Mouse (Mus musculus): ENCODE data around the gene Gm43518. TPM values are rescaled to one million over a fixed set of nuclear protein-coding genes. Genes with fewer than 3 reads are reported as not detected.
A peak's percentile ranks its signal among the peaks of the same experiment; 100 is the strongest.

The Gm43518 gene
- polyA plus RNA-seq, 1 experiment from 2014 or later, result 3.2 TPM

DNA sequence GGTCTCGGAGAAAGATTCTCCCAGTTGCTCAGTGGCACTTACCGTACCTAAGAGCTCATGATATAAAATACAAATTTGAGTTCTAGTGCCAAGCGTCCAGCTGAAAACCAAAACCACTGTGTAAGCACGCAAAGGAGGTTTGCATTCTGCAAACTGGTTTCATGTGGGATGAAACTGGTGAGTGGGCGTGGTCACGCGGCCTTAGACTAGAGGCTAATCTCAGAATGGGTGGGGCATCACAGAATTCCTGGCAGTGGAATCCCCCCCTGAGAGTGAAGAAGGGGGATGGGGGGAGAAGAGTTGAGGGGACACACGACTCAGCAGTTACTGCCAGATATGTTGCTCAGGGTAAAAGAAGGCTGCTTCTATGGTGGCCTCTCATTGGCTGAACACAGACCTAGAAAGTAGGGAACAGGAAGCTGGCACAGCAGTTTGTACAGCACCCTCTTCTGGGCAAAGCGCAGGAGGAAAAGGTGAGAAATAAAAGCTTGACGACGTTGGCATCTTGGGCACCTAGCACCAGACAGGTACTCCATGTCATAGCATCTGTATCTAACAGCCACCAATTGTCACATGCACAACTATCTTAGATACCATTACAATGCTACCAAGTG, 23.1 kb upstream of the Gm43518 start:
- 77% methylated on average over 11 of the region's 11 CpGs for WGBS
- no peak for DNase-seq (ENCODE audit: low spot score)
- peaks cover 13% of the 10 kb centered on the region for H3K4me1 ChIP-seq
- no peaks in the 10 kb centered on the region for H3K27me3 ChIP-seq (ENCODE audit: low read depth, poor library complexity, severe bottlenecking)
- no peak overlapping the region for H3K4me3 ChIP-seq
- H3K36me3 ChIP-seq, result peaks cover 13% of the 10 kb centered on the region
- no peaks in the 10 kb centered on the region for H3K9me3 ChIP-seq (replicated peaks)
- H3K27ac ChIP-seq, result no peak overlapping the region

GRCm38 (mm10) chr5:123906146-123906975, 20.9 kb upstream of the Gm43518 start:
- H3K4me1 ChIP-seq, result peaks cover 13% of the 10 kb centered on the region
- DNase-seq (ENCODE audit: low spot score), result no peak
- no peak overlapping the region for H3K27ac ChIP-seq
- no peaks in the 10 kb centered on the region for H3K9me3 ChIP-seq (replicated peaks)
- peak overlapping the region; percentile 94 for H3K4me3 ChIP-seq
- H3K36me3 ChIP-seq, result peaks cover 35% of the 10 kb centered on the region
- 76% methylated on average over 17 of the region's 17 CpGs for WGBS
- H3K27me3 ChIP-seq (ENCODE audit: low read depth, poor library complexity, severe bottlenecking), result no peaks in the 10 kb centered on the region

DNA sequence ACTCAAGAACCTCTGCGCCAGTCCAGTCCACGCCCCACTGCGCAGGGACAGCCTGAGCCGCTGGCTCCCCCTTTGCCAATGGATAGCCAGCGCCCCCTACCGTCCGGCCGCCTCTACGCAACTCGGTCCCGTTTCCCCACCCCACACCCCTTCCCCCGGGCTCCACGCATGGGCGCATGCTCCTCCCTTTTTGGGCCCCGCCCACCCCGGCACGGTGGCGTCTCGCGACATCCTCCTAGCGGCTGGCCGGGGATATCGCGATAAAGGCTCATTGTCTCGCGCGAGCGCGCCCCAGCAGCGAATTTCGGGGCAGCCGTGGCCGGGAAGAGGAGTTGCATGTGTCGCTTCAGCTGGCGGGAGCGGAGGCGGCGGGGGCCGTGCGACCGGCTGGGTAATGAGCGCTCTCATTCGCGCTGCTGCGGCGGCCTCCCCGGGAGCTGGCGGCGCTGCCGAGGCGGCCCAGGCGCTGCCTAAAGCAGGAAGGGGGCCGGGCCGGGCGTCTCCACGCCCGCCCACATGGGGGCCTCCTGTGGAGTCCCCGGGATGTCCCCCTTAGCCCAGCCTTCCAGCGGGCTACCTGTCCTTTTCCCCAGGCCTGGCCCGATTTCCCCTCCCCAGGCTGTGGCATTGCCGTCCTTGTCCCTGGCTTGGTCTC, 20.1 kb upstream of the Gm43518 start, which contains the start of gene Denr:
TSS of gene Denr (plus strand) at position 200 of the 655 bp plus-strand sequence.
- under 1% methylated on average over 61 of the region's 61 CpGs for WGBS
- Histone ChIP-seq H3K36me3 (peaks cover 43% of the 10 kb centered on the region), H3K27ac (peak within 1 kb of the TSS; percentile 96), H3K4me1 (peaks cover 13% of the 10 kb centered on the region), H3K27me3 (ENCODE audit: low read depth, poor library complexity, severe bottlenecking) (no peaks in the 10 kb centered on the region), H3K4me3 (peak within 1 kb of the TSS; percentile 94), H3K9me3 (replicated peaks) (no peaks in the 10 kb centered on the region)
- peak; percentile 100 for DNase-seq (ENCODE audit: low spot score)

GRCm38 (mm10) chr5:123907631-123907977, 19.6 kb upstream of the Gm43518 start:
- Histone ChIP-seq H3K9me3 (replicated peaks) (no peaks in the 10 kb centered on the region), H3K27ac (peak overlapping the region; percentile 96), H3K4me3 (peak overlapping the region; percentile 94), H3K27me3 (ENCODE audit: low read depth, poor library complexity, severe bottlenecking) (no peaks in the 10 kb centered on the region), H3K4me1 (peaks cover 13% of the 10 kb centered on the region), H3K36me3 (peaks cover 48% of the 10 kb centered on the region)
- no peak for DNase-seq (ENCODE audit: low spot score)
- WGBS, result 6% methylated on average over 10 of the region's 10 CpGs

DNA sequence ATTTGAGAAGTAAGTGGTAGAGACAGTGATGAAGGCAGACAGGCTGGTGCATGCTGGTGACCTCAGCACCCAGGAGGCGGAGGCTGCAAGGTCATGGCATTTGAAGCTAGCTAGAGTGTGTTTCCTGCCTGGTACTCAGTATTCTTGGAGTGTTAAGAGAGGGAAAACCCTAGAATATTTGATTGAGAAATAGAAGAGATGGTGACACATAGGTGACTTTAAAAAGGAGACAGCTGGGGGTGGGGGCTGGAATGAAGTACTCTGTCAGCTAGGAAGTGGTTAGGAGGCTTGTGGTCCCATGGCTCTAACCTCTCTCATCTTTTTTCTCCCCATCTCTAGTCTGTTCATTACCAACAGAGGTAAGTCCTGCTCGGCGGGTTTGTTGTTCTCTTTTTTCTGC, 12.4 kb upstream of the Gm43518 start:
- Histone ChIP-seq H3K4me1 (no peaks in the 10 kb centered on the region), H3K4me3 (no peak overlapping the region), H3K9me3 (replicated peaks) (no peaks in the 10 kb centered on the region), H3K27me3 (ENCODE audit: low read depth, poor library complexity, severe bottlenecking) (no peaks in the 10 kb centered on the region), H3K27ac (no peak overlapping the region), H3K36me3 (peaks cover 98% of the 10 kb centered on the region)
- WGBS, result 92% methylated on average over 3 of the region's 3 CpGs
- no peak for DNase-seq (ENCODE audit: low spot score)

DNA sequence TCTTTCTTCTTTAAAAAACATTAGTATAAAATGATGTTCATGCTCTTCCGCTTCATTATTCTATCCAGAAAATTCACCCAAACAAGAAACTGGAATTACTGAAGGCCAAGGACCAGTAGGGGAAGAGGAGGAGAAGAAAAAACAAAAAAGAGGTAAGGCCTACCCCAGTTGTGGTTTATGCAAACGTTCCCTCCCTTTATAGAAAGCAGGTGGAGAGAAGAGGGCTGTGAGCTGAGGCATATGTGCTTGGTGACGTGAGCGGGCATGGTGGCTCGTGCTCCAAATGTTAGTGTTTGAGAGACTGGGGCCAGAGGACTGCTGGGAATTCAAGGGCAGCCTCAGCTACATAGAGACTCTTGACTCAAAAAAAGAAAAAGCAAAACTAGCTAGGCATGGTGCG, 5.1 kb upstream of the Gm43518 start:
- WGBS, result 96% methylated on average over 6 of the region's 6 CpGs
- Histone ChIP-seq H3K27me3 (ENCODE audit: low read depth, poor library complexity, severe bottlenecking) (no peaks in the 10 kb centered on the region), H3K9me3 (replicated peaks) (no peaks in the 10 kb centered on the region), H3K4me3 (no peak overlapping the region), H3K36me3 (peaks cover 98% of the 10 kb centered on the region), H3K27ac (no peak overlapping the region), H3K4me1 (no peaks in the 10 kb centered on the region)
- DNase-seq (ENCODE audit: low spot score), result no peak

GRCm38 (mm10) chr5:123930508-123930989, 3.3 kb downstream of the Gm43518 start, which contains the start of gene Ccdc62:
TSS of gene Ccdc62 (plus strand) at chr5:123930679.
- Histone ChIP-seq H3K36me3 (peaks cover 44% of the 10 kb centered on the region), H3K4me3 (peak within 1 kb of the TSS; percentile 79), H3K27me3 (ENCODE audit: low read depth, poor library complexity, severe bottlenecking) (no peaks in the 10 kb centered on the region), H3K4me1 (peaks cover 7% of the 10 kb centered on the region; the same call in 1 of the 2 replicates), H3K9me3 (replicated peaks) (no peaks in the 10 kb centered on the region), H3K27ac (peak within 1 kb of the TSS; percentile 93)
- WGBS, result under 1% methylated on average over 56 of the region's 56 CpGs
- DNase-seq (ENCODE audit: low spot score), result peak; percentile 96

DNA sequence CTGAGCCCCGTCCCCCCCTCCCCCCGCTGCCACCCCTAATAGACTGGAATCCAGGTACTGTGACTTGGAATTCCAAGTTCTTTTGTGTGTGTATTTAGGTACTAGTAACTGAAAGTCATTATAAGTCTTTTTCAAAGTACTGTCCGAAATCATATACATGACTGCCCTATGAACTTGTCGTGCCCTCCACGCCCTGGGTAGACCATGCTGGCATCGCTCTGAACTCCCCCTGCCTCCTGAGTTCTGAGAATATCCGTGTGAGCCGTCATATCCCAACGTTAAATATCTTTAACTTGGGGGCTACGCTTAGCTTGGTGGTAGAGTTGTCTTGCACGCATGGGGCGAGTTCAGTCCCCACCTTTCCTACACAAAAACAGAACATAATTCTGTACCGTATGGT, 3.9 kb downstream of the Gm43518 start:
- WGBS, result 53% methylated on average over 13 of the region's 13 CpGs
- H3K4me1 ChIP-seq, result peaks cover 7% of the 10 kb centered on the region; the same call in 1 of the 2 replicates
- no peaks in the 10 kb centered on the region for H3K9me3 ChIP-seq (replicated peaks)
- H3K27me3 ChIP-seq (ENCODE audit: low read depth, poor library complexity, severe bottlenecking), result no peaks in the 10 kb centered on the region
- H3K36me3 ChIP-seq, result peaks cover 38% of the 10 kb centered on the region
- peak overlapping the region; percentile 93 for H3K27ac ChIP-seq
- DNase-seq (ENCODE audit: low spot score), result no peak
- peak overlapping the region; percentile 79 for H3K4me3 ChIP-seq

DNA sequence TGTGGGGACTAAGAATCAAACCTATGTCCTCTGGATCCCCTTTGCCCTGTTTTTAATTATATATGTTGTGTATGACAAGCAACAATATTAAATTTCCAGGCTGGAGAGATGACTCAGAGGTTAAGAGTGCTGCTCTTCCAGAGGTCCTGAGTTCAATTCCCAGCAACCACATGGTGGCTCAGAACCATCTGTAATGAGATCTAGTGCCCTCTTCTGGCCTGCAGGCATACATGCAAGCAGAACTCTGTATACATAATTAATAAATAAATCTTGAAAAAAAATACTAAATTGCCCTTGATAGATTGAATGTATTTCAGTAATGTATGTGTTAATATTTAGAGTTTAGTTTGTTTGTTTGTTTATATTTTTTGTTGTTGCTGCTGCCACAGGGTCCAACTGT, 5.7 kb downstream of the Gm43518 start:
- Histone ChIP-seq H3K27me3 (ENCODE audit: low read depth, poor library complexity, severe bottlenecking) (no peaks in the 10 kb centered on the region), H3K4me3 (no peak overlapping the region), H3K27ac (no peak overlapping the region), H3K4me1 (peaks cover 7% of the 10 kb centered on the region; the same call in 1 of the 2 replicates), H3K36me3 (peaks cover 20% of the 10 kb centered on the region), H3K9me3 (replicated peaks) (no peaks in the 10 kb centered on the region)
- no peak for DNase-seq (ENCODE audit: low spot score)

DNA sequence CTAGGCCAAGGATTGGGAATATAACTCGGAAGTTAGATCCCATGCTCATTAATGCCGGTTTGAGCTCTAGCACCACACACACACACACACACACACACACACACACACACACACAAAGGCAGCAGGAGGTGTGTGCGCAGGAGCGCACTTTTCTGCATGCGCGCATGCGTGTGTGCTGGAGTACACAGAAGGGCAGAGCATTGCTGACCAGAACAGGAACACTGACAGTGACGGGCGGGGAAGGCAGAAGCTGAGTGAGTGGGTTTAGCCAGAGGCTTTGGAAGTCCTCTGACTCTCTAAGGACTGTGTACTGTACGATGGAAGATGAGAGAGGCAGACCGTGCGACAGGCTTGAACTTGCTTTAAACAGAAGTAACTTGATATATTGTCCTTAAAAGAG, 6.3 kb downstream of the Gm43518 start:
- H3K27me3 ChIP-seq (ENCODE audit: low read depth, poor library complexity, severe bottlenecking), result no peaks in the 10 kb centered on the region
- H3K36me3 ChIP-seq, result peaks cover 14% of the 10 kb centered on the region
- H3K27ac ChIP-seq, result no peak overlapping the region
- peaks cover 7% of the 10 kb centered on the region; the same call in 1 of the 2 replicates for H3K4me1 ChIP-seq
- H3K9me3 ChIP-seq (replicated peaks), result no peaks in the 10 kb centered on the region
- DNase-seq (ENCODE audit: low spot score), result no peak
- WGBS, result 87% methylated on average over 12 of the region's 12 CpGs
- H3K4me3 ChIP-seq, result no peak overlapping the region

- Histone ChIP-seq H3K4me3 (no peak overlapping the region), H3K9me3 (replicated peaks) (no peaks in the 10 kb centered on the region), H3K36me3 (peaks cover 9% of the 10 kb centered on the region), H3K27ac (peak overlapping the region; percentile 34; the same call in 1 of the 2 replicates), H3K27me3 (ENCODE audit: low read depth, poor library complexity, severe bottlenecking) (no peaks in the 10 kb centered on the region), H3K4me1 (peaks cover 7% of the 10 kb centered on the region; the same call in 1 of the 2 replicates)
- peak; percentile 46 for DNase-seq (ENCODE audit: low spot score)
- WGBS, result 43% methylated on average over 18 of the region's 18 CpGs
These were observed 6.9 kb downstream of the Gm43518 start for GRCm38 (mm10) chr5:123933957-123934591.

GRCm38 (mm10) chr5:123935931-123936330, 8.7 kb downstream of the Gm43518 start:
- DNase-seq (ENCODE audit: low spot score), result no peak
- 88% methylated on average over 5 of the region's 5 CpGs for WGBS
- no peak overlapping the region for H3K4me3 ChIP-seq
- no peaks in the 10 kb centered on the region for H3K9me3 ChIP-seq (replicated peaks)
- H3K27me3 ChIP-seq (ENCODE audit: low read depth, poor library complexity, severe bottlenecking), result no peaks in the 10 kb centered on the region
- peaks cover 6% of the 10 kb centered on the region; the same call in 1 of the 2 replicates for H3K4me1 ChIP-seq
- H3K27ac ChIP-seq, result no peak overlapping the region
- H3K36me3 ChIP-seq, result no peaks in the 10 kb centered on the region

All from limb, embryonic 10.5 days (tissue).